Mouse (Mus musculus) cerebellum, adult 2 months (tissue): ENCODE measurements around the gene Pipox. TPM values are rescaled to one million over a fixed set of nuclear protein-coding genes. Genes with fewer than 3 reads are reported as not detected.

Experiments used
- DNase-seq, 2 experiments: peaks; one replicate each; pipeline ENCODE4 v3.0.0; 2021
- H3K27ac ChIP-seq: fragments of 200-500 bp; 2 replicates; pipeline ENCODE4 v1.5.1; 2012; ENCODE audit warnings: low read length, control low read depth, inconsistent platforms; ENCODE audit not compliant: insufficient read depth
- H3K27me3 ChIP-seq: fragments of 200-500 bp; 2 replicates; pipeline ENCODE4 v1.6.1; 2012; ENCODE audit warnings: inconsistent platforms, mild to moderate bottlenecking, low read length, moderate library complexity; ENCODE audit not compliant: control insufficient read depth, insufficient read depth
- H3K4me1 ChIP-seq: fragments of 200-500 bp; 2 replicates; pipeline ENCODE4 v1.6.1; 2011; ENCODE audit warnings: low read length; ENCODE audit not compliant: control insufficient read depth, insufficient read depth
- H3K4me3 ChIP-seq: fragments of 200-500 bp; replicated peaks from 2 replicates; pipeline ENCODE3; 2011; ENCODE audit warnings: mild to moderate bottlenecking, low read depth, low read length, control low read depth; ENCODE audit not compliant: insufficient read depth
- CTCF ChIP-seq: fragments of 200-500 bp; IDR thresholded peaks from 2 replicates; pipeline ENCODE4 v1.5.1; 2011; ENCODE audit warnings: low read depth, mild to moderate bottlenecking, control low read depth, low read length, moderate library complexity, borderline replicate concordance; ENCODE audit not compliant: insufficient read depth
- POLR2A ChIP-seq: fragments of 200-500 bp; IDR thresholded peaks from 2 replicates; pipeline ENCODE4 v1.6.1; 2011; ENCODE audit warnings: low read length, control low read depth, borderline replicate concordance; ENCODE audit not compliant: insufficient read depth
- WGBS: fragments of 180-500 bp; shearing (Covaris S2); methylation state at CpG from one replicate; pipeline ENCODE4 v1.1.7; 2018; 5-methylcytosine and 5-hydroxymethylcytosine counted together
- polyA plus RNA-seq: library from polyadenylated mRNA; depleted of rRNA; stranded (reverse); fragments of >200 nt; gene quantifications from 2 replicates; pipeline ENCODE4 v1.2.3, GENCODE M21; 2012; rRNA removed

Gene Pipox
- polyA plus RNA-seq: 6.8 and 9.0 TPM in 2 replicates

DNA sequence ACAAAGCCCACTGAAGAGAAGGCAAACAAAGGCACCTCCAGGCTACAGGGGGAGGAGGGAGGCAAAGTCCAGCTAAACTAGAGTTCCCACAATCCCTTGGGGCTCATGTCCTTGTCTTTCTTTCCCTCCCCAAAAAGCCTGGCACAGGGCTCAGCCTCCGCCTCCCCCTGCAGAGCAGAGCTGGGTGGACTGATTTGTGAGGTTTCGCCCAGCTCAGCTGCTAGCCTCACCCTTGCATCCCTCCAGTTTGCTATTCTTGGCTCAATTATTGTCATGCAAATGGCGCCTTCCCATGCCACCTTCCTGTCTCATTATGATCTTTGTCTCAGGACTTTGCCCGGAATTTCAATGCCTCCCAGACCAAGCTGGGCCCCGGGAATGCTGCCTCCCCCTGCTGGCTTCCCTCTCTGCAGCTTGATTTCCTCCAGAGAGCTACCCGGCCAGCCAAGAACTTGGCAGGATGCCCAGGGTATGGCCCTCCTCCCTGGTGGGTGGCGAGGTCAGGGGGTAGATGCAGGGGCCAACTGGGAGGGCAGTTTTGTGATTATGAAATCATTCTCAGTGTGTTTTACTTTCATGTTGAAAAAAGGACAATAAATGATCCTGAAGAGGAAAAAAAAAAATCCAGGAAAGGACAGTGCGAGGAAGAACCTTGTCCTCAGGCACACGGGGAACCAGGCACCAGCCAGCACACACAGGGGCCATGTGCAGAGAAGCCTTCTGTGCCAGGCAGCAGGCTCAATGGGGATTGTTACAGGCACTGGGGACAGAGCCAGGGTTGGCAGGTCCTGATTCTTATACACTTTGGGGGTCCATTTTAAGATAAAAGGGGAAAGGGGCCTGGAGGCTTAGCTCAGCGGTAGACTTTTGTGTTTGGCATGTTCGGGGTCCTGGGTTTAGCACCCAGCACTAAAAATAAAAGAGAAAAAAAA lies at the start of gene Pipox:
TSS of gene Pipox (minus strand) at position 310 of the 932 bp plus-strand sequence.
- H3K27me3 ChIP-seq: no peaks in the 10 kb centered on the region
- TF ChIP-seq CTCF (peak; percentile 40; the same call in 1 of the 2 replicates), POLR2A (no peak)
- H3K4me1 ChIP-seq: peaks cover 26% of the 10 kb centered on the region; the same call in 1 of the 2 replicates
- H3K27ac ChIP-seq: peak within 1 kb of the TSS; percentile 66
- 10% methylated on average over 11 of the region's 11 CpGs for WGBS
- DNase-seq: peak; percentile 88
- H3K4me3 ChIP-seq: no peak within 1 kb of the TSS

DNA sequence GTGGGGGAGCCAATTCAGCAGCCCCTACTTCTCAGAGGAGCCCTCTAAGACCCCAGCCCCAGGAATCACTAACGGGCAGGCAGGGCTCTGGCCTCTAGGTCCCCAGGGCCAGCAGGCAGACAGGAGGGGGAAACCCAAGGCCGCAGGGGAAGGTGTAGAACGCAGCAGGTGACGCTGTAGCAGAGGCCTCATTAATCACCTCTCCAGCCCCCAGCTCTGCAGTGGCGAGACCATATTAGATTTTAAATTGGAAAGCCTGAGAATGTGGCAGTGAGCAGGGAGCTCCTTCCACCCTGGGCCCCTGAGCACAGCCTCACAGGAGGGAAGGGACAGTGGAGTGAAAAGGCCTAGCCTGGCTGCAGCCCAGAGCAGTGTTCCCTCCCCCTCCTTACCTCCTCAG lies 48.3 kb upstream of the Pipox start:
- no peak for TF ChIP-seq POLR2A
- TF ChIP-seq CTCF: no peak
- Histone ChIP-seq H3K4me3 (no peak overlapping the region), H3K4me1 (peaks cover 34% of the 10 kb centered on the region), H3K27ac (no peak overlapping the region), H3K27me3 (no peaks in the 10 kb centered on the region)
- no peak for DNase-seq
- WGBS: 64% methylated on average over 5 of the region's 5 CpGs

DNA sequence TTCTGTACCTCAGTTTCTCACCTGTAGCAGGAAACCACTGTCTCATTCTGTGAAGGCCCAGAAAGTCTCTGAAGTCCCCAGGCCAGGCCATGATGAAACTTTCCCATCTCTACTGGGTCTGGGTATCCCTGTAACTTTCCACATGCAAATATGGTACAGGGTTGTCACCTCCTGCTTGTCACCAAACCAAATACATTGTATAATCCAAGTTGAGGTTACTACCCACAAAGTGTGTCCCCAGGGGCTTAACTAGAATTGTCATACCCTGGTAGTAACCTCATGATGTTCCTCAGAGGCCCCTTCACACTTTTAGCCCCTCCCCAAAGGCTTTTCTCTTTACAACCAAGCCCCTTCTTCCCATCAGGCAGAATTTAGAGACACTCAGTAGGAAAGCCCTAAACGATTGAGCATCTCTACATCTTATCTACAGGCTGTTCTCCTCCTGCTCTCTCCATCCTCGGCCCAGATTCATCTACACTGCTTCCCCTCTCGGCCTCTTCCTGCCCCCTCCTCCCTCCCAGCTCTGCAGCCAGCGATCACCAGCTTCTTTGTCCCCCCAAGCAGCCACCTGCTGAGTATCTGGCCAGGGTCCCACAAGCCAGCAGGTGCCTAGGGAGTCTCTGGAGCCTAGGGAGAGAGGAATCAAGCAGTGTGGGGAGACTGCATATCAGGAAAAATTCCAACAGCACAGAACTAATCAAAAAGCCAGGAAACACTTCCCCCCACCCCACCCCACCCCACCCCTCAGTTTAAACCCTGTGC lies 43.9 kb upstream of the Pipox start:
- 52% methylated on average over 4 of the region's 4 CpGs for WGBS
- Histone ChIP-seq H3K4me1 (peaks cover 56% of the 10 kb centered on the region), H3K27ac (no peak overlapping the region), H3K4me3 (no peak overlapping the region), H3K27me3 (no peaks in the 10 kb centered on the region)
- no peak for TF ChIP-seq POLR2A
- no peak for DNase-seq

DNA sequence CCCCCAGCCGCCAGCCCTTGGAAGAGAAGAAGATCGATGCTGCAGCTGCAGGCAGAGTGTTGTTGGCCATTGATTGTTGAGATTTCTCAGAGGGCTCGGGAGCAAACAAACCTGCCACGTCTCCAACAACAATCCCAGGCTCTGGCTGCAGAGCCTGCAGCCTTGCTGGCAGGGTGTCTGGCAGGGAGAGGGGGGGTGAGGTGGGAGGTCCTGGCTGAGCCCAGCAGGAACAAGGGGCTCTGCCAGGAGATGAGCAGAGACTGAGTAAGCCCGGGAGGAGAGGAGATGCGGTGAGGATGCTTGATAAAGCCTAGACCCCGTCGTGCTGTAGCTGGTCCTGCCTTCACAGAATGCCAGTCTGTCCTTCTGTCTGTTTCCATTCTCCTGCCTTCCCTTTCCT lies 43.0 kb upstream of the Pipox start:
- Histone ChIP-seq H3K27ac (no peak overlapping the region), H3K4me3 (no peak overlapping the region), H3K27me3 (no peaks in the 10 kb centered on the region), H3K4me1 (peaks cover 49% of the 10 kb centered on the region)
- DNase-seq: peak; percentile 57 to 70
- TF ChIP-seq POLR2A (no peak), CTCF (no peak)
- 21% methylated on average over 8 of the region's 8 CpGs for WGBS

DNA sequence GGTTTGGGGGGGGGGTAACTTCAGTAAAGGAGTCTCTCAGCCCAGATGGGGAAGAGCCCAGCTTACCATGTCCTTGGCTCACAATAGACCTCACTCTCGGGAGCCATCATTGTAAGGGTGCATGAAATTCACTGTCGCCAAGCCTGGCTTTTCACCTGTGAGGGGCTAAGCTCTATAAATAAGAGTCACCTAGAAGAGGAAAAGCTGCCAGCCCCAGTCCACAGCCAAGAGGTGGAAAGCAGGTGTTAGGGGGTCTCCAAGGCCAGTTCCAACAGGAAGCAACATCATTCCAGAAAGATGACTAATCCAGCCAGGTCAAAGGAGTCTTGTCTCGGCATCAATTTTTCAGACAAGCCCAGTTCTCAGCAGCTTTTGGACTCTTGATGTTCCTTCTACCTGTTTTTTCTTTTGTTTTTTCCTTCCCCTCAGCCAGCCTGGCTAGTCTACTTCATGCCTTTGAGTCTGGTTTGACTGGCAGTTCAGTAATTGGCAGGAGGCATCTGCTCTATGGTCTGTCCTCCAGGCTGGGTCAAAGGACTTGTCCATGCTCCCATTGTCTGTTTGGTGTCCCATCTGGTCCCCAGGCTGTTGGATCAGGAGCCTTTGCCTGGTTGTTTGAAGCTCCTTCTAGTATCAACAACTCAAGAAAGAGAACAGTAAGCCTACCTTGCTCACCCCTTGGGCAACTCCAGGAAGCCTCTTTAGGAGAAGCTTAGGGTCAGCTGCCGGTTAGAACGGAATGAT lies 40.8 kb upstream of the Pipox start:
- DNase-seq: peak; percentile 55 to 77
- peaks cover 42% of the 10 kb centered on the region for H3K4me1 ChIP-seq
- no peak for TF ChIP-seq CTCF
- no peak for TF ChIP-seq POLR2A
- 76% methylated on average over 5 of the region's 5 CpGs for WGBS
- H3K27me3 ChIP-seq: no peaks in the 10 kb centered on the region
- H3K4me3 ChIP-seq: no peak overlapping the region
- no peak overlapping the region for H3K27ac ChIP-seq

DNA sequence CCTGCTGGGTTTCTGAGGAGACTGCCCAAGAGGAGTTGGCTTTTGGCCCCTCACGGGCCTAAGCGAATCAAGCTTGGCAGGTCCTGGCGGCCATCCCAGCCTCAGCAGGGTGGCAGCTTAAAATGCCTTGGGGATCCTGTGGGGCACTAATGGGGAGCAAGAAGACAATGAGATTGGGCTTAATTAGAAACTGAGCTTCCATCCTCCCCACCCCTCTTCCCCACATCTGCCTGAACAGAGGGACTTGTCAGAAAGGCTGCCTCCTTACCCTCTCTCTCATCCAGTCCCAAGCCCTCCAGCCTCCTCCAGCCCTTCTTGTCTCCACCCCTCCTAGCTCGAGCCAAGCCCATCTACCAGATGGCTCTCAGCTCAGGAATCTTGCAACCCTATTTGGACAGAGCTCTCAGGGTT lies 40.2 kb upstream of the Pipox start:
- WGBS: 1% methylated on average over 4 of the region's 4 CpGs
- no peak overlapping the region for H3K27ac ChIP-seq
- peaks cover 41% of the 10 kb centered on the region for H3K4me1 ChIP-seq
- no peaks in the 10 kb centered on the region for H3K27me3 ChIP-seq
- no peak overlapping the region for H3K4me3 ChIP-seq
- peak; percentile 75 to 77 for DNase-seq
- TF ChIP-seq CTCF (no peak), POLR2A (no peak)

DNA sequence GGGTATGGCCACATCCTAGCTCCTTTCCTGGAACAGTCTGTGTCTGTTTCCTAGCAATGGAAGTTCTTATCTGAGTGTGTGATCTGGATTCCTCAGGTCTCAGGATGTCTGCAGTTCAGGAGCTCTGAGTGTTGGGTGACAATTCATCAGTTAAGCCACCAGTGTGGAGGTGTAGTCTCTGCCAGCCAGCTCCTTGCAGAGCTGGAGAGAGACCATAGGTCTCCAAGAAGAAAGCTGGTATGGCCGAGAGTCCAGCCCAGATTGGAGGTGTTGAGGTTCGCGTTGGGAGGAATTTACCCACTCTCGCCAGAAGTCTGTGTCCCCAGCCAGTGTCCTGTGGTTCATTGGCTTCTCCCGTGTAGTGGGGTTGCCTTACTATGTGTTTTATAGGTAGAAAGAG lies 38.7 kb upstream of the Pipox start:
- WGBS: 47% methylated on average over 5 of the region's 5 CpGs
- Histone ChIP-seq H3K27ac (no peak overlapping the region), H3K4me1 (peaks cover 37% of the 10 kb centered on the region), H3K27me3 (no peaks in the 10 kb centered on the region), H3K4me3 (peak overlapping the region; percentile 76)
- TF ChIP-seq CTCF: no peak
- no peak for DNase-seq
